Mouse (Mus musculus) neutrophil, adult 65 days (primary cell): ENCODE data around the gene Trim14. TPM values are rescaled to one million over a fixed set of nuclear protein-coding genes. Genes with fewer than 3 reads are reported as not detected.

Experiments
- total RNA-seq: library from RNA; stranded (reverse); gene quantifications from 2 replicates; pipeline ENCODE4 v1.2.4, GENCODE M21; 2023

Trim14 gene
- total RNA-seq: 15.1 and 18.4 TPM in 2 replicates

DNA sequence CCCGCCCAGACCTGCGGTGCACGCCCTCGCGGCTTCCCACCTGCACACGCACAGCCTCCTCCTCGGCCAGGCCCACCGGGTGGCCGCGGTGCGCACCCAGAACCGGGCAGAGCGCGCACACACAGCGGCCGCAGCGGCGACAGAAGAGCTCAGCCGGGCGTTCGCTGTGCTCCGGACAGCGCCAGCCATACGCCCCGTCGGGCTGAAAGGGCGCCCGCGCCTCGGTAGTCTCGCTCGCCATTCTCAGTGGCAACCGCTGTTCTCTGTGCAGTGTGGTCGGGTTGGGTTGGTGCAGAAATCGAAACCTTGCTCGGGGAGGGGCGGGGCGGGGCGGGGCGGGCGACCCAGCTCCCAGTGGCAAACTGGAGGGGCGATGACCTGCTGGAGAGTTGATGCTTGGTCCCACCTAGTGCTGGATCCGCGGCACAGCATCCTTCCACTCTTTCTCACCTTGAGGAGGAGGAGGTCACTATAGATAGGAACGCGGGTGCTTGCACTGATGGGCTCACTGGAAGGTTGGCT, at the start of gene Trim14:
Trim14 (minus strand) TSS at position 302 of the 522 bp plus-strand sequence.

DNA sequence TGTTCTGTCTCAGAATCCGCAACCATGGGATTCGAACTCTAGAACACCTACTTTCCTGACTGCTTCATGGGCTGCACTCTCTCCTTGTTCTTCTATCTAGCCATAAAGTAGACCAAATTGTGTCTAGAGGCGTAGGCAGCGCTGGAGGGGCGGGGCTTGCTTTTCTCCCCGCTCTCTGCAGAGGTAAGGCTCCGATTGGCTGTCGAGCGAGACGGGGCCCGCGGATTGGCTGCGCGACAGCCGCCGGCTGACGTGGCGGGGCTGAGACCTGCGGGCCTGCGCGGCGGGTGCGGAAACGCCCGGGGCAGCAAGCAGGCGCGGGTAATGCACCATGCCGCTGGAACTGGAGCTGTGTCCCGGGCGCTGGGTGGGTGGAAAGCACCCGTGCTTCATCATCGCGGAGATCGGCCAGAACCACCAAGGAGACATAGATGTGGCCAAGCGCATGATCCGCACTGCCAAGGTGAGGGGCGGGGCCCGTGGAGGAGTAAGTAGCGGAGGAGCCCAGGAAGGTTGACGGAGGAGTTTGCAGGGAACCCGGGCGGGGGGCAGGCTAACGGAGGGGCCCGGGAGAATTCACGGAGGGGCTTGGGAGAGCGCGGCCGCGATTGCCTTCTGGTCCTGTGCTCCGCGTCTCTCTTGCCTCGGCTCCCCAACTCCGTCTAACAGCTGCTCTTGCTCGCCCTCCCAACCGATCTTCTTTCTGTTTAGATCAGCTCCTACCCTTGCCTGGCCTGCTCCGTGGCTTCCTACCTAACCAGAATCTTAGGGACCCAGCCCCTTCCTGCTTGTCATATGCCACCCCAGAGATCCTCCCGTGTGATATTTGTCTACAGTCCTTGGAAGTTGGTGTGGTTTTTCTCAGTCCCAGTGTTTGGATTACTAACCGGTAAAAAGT, 46.7 kb downstream of the Trim14 start, which contains the start of gene Nans:
Nans (plus strand) TSS at position 221 of the 898 bp plus-strand sequence.

DNA sequence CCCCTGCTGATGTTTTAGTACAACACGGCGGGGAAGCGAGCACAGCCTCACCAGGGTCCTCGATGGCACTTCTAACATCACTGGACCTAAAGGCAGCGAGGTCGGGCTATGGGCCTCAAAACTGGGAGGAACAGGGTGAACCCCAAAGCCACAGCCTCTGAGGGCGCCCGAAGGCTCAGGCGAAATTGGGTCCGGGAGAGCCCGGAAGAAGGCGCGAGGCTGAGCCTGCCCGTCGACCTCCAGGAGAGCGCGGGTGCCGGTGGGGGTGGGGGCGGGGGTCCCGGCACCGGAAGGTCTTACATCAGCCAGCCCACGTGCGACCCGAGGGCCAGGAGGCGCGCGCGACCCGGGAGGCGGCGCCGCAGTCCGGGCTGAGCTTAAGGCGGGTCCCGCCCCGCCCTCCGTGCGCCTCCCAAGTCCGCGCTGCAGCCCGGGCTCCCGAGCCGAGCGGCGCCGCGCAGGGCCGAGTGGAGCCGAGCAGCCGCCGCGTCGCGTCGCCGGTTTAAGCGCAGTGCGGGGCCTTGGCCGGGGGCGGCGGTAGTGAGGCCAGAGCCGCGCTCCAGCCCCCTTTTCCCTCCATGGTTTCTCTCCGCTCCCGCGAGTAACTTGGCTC, 85.3 kb downstream of the Trim14 start, which contains the start of gene Anp32b:
Anp32b (plus strand) TSS at position 384 of the 613 bp plus-strand sequence.

Other genes with a start within 250 kb of the Trim14 start
- gene Foxe1, start 192.5 kb downstream of the Trim14 start, total RNA-seq: 0.14 TPM in 1 of 2 replicates, not detected in the other
- 2.2 and 3.2 TPM in 2 replicates for gene Trmo, start 146.7 kb downstream of the Trim14 start, total RNA-seq
- gene Hemgn, start 122.6 kb downstream of the Trim14 start, total RNA-seq: 1.0 and 2.2 TPM in 2 replicates
- 150 and 213 TPM in 2 replicates for gene Anp32b, start 85.2 kb downstream of the Trim14 start, total RNA-seq
- gene Nans, start 46.9 kb downstream of the Trim14 start, total RNA-seq: 23.8 and 34.8 TPM in 2 replicates
- 36.7 and 47.0 TPM in 2 replicates for gene Coro2a, start 66.1 kb upstream of the Trim14 start, total RNA-seq
- 75.8 and 113 TPM in 2 replicates for gene Tbc1d2, start 114.1 kb upstream of the Trim14 start, total RNA-seq